Mouse (Mus musculus): ENCODE data around the gene Ebf3. TPM values are rescaled to one million over a fixed set of nuclear protein-coding genes. Genes with fewer than 3 reads are reported as not detected.

The Ebf3 gene
- polyA plus RNA-seq (2017; shearing (Covaris generic)), result not detected

DNA sequence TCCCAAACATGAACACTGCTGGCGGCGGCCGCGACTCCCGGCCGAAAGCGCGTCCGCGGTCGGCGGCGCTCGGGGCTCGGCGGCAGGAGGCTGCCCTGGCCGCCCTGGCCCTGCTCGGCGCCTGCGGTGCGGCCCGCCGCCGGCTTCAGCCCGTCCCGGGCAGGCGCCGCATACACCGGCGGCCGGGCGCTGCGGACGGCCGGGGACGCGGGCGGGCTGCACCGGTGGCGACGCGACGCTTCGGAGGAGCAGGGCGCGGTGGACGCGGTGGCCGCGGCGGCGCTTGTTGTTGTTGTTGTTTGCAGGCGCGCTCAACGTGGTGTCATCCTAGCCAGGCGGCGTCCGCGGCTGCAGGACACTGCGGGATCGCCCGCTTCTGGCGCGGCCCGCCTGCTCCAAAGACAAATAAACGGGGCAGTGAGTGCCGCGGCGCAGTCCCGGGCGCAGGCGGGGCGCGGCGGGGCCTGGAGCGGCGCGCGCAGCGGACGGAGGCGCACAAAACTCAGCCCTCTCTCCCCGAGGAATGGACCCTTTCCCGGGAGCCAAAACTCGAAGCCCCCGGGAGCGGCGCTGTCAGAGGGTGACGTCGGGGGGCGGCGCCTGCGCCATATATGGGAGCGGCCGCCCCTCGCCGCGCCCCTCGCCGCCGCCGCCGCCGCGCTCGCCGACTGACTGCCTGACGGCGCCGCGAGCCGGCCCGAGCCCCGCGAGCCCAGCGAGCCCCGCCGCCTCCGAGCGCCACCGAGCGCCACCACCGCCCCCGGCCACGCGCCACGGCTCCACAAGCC, at the start of gene Ebf3:
TSS of gene Ebf3 (minus strand) at position 542 of the 788 bp plus-strand sequence.

Other genes starting within 250 kb of the Ebf3 start
- gene 9430038I01Rik, start 96.3 kb upstream of the Ebf3 start, polyA plus RNA-seq (2017; shearing (Covaris generic)), result 20.0 TPM
- gene Glrx3, start 123.2 kb upstream of the Ebf3 start, polyA plus RNA-seq (2017; shearing (Covaris generic)), result 60.1 TPM